Mouse (Mus musculus) cerebellum, adult (tissue): ENCODE measurements around the gene Stra6.

Experiments
- ATAC-seq: cut with Nextera tagmentation; 2 replicates; pipeline ENCODE4 v1.9.2; 2017; ENCODE audit warnings: mild to moderate bottlenecking, moderate library complexity, mixed read lengths; ENCODE audit not compliant: insufficient number of reproducible peaks, low FRiP score, low TSS enrichment

Stra6 gene

DNA sequence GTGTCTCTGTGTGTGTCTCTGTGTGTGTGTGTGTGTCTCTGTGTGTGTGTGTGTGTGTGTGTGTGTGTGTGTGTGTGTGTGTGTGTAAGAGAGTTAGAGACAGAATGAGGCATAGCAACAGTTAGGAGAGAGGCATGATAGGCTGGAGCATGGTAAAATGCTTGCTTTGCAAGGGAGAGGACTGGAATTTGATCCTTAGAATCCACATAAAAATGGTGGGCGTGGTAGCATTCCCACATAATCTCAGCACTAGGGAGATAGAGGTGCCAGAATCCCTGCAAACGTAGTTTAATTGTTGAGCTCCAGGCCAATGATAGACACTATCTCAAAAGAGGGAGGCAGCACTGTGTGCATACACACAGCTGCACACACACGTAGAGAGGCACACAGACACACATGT, 61.5 kb downstream of the Stra6 start:
- no peak for ATAC-seq

GRCm38 (mm10) chr9:58125811-58126210, 62.2 kb downstream of the Stra6 start:
- no peak for ATAC-seq

- ATAC-seq, result no peak
Observed at GRCm38 (mm10) chr9:58128926-58129413, 65.4 kb downstream of the Stra6 start.

GRCm38 (mm10) chr9:58129508-58129907, 65.9 kb downstream of the Stra6 start:
- ATAC-seq, result no peak

- no peak for ATAC-seq
Observed at GRCm38 (mm10) chr9:58130909-58131308, 67.3 kb downstream of the Stra6 start.

DNA sequence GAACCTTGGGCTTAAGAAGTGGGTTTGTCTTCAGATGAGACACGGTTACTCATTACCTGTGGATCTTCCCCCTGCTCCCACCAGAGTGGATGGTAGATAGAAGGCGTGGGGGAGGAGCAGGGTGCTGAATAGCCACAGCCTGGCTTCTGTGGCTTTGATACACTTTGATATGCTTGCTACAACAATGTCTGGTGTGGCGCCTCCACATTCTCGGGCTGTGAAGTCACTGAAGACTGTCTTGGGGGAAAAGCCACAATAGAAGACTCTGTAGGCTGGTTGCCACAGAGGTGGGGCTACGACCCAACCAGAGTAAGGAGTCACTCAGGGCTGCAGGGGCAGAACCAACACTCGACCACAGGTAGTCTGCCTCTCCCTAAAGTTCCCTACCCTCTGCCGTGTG, 68.1 kb downstream of the Stra6 start:
- ATAC-seq, result no peak

DNA sequence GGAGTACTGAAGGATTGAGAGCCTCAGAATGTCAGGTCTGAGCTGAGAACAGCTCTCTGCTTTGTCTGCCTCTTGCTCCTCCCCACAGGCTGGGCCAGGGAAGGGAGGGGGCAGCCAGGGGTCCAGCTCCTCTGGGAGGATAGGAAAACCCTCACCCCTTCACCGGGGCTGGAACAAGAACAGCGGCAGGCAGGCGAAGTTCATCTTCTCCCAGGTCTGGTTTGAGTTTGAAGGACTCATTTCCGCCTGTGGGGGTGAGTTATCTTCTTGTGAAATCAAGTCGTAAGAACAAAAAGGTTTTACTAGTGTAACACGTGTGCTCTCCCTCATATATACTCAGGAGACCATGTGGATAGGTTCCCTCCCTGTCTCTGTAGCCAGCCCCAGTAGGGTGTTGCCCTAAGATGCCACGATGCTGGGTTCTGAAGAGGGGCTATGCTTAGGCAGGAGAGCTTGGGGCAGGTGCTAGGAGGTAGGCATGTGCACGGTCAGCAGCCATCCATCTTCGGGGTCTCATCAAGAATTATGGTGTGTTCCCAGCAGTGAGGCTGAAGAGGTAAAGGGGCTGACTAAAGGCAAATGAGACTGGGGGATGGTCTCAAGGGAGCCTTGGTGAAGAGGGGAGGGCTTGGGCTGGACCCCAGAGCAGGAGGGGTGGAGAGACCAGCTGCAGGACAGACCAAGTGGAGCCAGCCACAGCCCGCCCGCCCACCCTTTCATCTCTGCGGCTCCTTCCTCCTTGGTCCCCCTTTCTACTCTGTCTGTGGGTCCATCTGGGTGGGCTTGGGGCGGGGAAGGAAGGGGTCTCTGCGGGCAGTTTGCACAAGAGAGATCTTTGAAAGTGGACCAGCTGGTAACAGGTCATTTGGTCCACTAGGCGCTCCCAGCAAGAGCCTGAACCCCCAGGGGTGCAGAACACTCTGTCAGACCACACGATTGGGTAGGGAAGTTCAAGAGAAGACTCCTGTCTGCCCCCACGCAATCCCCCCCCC, 70.6 kb downstream of the Stra6 start:
- ATAC-seq, result no peak

DNA sequence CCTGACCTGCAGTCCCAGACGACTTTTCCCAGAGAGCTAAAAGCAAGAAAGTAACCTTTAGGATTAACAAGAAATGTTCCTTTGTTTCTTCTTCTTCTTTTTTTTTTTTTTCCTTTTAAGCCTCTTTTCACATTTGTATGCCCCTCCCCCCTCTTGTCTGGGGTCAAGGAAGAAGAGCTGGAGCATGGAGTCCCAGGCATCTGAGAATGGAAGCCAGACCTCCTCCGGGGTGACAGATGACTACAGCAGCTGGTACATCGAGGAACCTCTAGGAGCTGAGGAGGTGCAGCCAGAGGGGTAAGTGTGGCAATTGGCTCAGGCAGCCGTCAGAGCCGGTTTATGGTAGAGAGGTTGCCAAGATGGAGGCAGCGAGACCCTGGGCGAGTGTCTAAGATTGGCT, 71.3 kb downstream of the Stra6 start:
- ATAC-seq, result no peak

GRCm38 (mm10) chr9:58135921-58136321, 72.3 kb downstream of the Stra6 start:
- no peak for ATAC-seq

GRCm38 (mm10) chr9:58139947-58140346, 76.4 kb downstream of the Stra6 start:
- ATAC-seq, result no peak

- no peak for ATAC-seq
Observed at GRCm38 (mm10) chr9:58143419-58143818, 79.8 kb downstream of the Stra6 start.

DNA sequence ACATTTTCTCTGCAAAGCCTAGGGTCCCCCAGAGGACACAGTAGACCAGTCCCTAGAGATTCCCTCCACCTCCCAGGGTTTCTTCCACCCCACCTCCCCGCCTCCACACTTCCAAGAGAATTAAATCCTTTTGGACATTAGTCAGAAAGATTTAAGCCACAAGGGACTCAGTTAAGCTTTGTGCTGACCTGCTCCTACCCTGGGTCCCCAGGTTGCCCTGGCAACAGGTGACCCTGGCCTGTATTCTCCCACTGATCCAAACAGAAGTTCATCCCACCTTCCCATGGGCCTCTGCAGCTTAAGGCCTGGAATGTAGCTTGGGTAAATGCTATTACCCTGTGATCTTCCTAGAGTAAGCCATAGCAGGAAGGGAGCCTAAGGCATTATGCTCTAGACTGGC, 81.1 kb downstream of the Stra6 start:
- ATAC-seq, result no peak

DNA sequence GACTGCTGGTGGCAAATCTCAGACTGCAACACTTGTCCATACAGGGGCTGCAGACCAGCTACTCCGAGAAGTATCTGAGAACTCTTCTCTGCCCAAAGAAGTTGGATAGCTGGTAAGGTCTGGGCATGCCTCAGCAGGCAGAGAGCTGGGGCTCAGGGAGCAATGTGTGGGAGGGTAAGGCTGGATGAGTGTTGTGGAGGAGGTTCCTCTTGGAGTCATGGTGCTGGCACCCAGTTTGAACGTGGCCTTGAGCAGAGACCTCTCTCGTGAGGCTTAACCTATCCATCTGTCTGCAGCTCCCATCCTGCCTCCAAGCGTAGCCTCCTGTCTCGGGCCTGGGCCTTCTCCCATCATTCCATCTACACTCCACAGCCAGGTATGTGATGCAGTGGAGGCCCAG, 81.8 kb downstream of the Stra6 start:
- no peak for ATAC-seq

DNA sequence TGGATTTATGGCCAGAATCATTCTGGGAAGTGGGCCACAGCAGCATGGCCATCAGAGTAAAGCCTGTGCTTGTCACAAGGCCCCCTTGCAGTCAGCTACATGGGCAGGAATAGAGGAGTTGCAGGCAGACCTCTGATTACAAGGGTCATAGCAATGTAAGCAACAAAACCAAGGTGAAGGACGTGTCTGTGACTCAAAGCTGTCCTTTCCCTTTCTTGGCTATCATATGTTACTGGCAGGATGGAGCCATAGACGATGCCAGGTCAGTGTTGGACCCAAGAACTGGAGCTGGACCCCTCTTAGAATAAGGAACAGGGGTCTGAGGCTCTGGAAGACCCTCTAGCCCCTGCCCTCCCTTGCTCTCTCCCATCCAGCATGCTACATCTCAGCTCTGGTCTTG, 85.2 kb downstream of the Stra6 start:
- no peak for ATAC-seq

DNA sequence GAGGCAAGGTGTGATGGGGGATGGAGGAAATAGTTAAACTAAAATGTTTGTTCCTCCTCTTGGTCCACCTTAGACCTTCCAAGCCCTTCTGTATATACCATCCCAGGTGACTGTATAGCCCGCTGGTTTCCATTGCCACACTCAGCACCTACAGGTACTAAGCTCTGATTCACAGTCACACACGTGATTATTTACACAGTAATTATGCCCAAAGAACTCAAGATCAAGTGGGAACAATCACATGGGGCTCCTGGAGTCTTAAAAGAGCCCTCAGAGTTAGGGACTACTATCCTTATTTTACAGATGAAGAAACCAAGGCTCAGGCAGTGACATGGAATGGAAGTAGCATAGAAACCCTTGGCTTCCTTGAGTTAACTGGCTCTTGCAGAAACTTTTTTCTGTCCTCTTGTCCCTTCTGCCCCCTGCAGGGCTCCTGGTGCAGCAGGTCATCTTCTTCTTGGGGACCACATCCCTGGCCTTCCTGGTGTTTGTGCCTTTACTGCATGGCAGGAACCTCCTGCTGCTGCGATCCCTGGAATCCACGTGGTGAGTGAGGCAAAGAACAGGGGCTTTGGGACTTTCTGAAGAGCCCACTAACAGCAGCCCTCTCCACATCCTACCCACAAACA, 87.3 kb downstream of the Stra6 start:
- ATAC-seq, result no peak

DNA sequence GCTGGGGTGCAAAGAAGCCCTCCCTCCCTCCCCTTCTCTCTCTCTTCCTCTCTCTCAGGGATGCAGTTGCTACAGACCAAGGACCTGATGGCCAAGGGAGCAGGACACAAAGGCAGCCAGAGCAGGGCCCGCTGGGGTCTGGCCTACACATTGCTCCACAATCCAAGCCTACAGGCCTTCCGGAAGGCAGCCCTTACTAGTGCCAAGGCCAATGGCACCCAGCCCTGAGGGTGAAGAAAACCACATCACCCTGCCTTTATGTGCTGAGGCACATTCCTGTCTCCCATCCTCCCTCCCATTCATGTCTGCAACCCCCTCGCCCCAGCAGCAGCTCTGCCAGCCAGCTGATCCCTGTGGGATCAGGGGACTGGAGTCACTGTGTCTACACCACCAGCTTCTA, 89.5 kb downstream of the Stra6 start:
- no peak for ATAC-seq

DNA sequence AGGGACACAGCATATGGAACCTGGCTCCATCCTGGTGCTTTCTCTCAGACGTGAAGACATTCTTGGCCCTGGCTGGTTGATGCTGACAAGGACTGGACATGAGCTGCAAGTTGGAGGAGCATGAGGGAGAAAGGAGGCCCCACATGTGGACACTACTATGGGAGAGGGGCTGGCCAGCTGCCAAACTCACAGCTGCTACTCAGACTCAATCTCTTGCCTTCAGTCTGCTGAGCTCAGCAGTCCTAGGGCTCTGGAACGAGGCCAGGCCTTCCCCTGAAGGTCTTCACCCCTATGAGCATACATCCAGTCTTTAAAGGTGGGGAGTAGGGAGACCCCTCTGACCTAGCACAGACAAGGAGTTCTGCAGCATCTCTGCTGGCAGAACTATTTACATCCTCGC, 91.8 kb downstream of the Stra6 start:
- ATAC-seq, result no peak

DNA sequence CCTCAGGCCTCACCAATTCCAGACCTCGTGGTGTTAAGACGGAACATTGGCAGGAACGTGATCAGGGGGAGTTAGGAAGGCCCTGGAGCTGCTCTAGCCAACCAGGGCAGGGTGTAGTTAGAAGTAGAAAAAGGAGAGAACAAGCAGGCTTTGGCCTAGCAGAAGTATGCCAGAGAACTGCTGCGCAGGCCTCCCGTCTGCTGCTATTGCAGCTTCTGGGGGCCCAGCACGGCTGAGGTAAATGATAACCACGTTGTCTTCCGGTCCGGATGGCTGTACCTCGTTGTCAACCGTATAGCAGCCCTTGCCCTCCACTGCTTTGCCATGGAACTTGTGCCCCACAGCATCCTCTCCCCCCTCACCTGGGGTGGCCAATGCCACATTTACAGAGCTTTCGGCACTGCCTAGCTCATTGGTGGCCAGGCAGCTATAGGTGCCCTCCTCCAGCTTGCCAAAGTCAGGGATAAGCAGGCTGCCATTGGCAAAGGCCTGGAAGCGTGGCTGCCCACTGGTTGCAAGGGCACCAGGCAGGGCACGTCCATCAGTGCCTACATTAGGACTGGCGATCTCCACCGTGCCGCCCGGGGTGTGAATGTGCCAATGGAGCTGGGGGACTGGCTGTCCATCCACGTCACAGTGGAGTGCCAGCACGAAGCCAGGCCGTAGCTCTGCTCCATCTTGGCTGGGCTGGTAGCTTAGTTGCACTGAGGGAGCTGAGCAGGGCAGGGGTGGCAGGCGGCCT, 93.4 kb downstream of the Stra6 start:
- ATAC-seq, result no peak

DNA sequence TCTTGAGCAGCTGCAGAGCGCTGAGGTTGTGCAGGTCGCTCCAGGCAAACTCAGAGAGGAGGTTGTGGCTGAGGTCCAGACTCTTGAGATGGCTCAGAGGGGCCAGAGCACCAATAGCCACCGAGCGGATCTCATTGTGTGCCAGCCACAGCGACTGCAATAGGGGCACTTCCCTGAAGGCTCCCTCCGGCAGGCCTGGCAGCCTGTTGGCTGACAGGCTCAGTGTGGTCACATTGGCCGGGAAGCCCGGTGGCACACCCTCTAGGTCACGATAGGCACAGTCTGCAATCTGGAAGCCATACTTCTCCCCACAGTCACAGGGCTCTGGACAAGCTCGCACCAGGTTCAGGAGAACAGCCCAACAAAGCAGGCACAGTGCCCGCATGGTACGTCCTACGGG, 94.2 kb downstream of the Stra6 start:
- ATAC-seq, result no peak

GRCm38 (mm10) chr9:58158541-58159311, 95.1 kb downstream of the Stra6 start:
- ATAC-seq, result no peak
